Mouse (Mus musculus) layer of hippocampus, adult 9-10 months (tissue): ENCODE results near the gene Slc12a8.

Source experiments
- DNase-seq: peaks from one replicate; pipeline ENCODE4 v3.0.0; 2022; ENCODE audit warnings: low spot score

The Slc12a8 gene

DNA sequence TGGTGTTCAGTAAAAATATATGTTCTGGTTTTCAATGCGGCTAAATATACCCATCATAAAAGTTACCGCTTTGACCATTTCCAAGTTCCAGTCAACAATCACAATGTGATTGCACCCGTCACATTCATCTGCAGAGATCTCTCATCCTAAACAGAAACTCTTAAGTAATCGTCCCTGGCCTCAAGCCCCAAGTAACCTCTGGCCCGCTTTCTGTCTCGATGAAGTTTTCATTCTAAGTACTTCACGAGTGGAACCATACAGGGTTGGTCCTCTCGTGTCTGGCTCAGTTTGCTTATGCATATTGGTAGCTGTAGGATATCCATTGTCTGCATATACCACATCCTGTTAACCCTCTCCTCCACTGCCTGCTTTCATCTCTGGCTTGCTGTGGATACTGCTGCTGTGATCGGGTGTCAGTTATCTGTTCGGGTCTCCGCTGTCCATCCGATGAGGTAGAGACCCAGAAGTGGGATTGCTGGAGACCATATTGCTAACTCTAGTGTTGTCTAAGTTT, 181.2 kb downstream of the Slc12a8 start:
- DNase-seq, result no peak

DNA sequence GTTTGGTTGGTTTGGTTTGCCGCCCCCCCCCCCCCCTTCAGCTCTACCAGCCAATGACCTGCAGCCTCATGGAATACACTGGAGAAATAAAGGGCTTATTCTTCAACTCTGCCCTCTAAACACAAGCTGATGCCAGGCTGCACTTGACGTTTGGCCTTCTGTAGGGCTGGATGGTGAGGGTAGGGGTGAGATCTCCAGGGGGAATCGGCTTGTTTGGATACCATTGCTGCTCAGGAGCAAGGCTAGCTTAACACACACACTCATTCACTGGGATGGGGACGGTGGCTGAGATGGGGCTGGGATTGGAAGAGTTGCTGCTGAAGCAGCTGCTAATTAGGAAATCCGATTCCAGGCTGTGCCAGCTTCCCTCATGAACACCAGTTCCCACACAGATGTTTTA, 183.5 kb downstream of the Slc12a8 start:
- DNase-seq, result no peak

GRCm38 (mm10) chr16:33701872-33702271, 184.7 kb downstream of the Slc12a8 start:
- no peak for DNase-seq

GRCm38 (mm10) chr16:33704289-33704688, 187.2 kb downstream of the Slc12a8 start:
- DNase-seq, result no peak

DNA sequence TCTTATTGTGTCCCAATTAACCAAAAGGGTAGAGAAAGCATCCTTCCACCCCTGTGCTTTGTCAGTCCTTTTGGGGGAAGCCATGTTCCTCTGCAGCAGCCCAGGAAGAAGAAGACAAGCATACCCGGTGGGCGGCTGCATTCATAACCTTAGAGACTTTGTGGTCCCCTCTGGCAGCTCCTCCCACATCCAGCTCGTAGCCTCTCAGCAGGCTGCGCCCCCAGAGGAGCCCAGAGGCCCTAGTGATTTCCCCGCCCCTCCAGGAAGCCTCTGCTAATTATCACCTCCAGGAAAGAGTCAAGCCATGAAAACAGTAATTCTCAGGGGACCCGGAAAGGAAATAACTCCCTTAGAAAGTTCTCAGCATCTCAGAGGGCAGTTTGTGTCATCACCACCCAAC, 188.1 kb downstream of the Slc12a8 start:
- DNase-seq, result no peak

DNA sequence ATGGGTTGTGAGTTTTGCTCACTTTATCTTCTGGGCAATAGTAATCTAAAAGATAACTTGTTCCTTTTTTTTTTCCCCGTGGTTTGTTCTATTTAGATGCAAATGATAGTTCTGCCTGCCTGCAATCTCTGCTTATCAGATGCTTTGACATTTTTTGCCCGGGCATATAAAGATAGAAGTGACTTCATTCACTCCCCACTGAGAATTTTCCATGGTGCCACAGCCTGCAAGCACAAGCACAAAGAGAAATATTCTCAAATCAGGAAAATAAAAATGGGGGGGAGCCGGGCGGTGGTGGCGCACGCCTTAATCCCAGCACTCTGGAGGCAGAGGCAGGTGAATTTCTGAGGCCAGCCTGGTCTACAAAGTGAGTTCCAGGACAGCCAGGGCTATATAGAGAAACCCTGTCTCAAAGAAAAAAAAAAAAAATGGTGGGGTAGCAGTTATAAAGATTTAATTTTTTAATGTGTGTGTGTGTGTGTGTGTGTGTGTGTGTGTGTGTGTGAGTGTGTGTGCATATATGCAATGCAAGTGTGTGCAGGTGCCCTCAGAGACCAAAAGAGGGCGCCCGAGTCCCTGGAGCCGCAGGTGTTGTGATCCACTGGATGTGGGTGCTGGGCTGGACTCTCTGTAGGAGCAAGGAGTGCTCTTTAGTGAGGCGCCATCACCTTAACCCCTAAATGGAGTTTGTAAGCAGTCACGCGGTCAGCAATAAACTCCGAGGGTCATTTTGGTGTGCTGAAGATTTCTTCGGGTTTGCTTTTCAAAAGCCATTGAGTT, 189.2 kb downstream of the Slc12a8 start:
- DNase-seq, result no peak

GRCm38 (mm10) chr16:33708031-33708430, 190.9 kb downstream of the Slc12a8 start:
- no peak for DNase-seq

DNA sequence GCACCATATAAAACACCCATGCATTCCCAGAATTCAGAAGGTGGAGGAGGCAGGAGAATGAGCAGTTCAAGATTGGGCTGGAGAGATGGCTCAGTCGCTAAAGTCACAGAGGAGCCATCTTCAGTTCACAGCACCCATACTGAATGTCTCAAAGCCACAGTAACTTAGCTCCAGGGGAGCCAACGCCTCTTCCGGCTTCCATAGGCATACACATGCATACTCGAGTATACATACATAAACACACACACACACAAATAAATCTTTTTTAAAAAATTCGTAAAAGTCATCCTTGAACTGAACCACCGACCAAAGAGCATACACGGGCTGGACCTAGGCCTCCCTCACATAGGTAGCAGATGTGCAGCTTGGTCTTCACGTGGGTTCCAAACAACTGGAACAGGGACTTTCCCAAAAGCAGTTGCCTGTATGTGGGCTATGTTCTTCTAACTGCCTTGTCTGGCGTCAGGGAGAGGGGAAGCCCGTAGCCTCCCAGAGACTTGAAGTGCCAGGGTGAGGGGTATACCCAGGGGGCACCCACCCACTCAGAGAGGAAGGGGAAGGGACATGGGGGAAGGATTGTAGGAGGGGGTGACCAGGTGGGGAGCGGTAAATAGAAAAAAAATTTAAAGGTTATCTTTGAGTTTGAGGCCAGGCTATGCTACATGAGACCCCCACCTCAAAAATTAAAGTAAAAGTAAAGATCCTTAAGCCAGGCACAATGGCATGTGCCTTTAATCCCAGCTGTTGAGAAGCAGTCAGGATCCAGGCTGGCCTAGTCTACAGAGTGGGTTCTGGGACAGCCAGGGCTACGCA, 191.7 kb downstream of the Slc12a8 start:
- DNase-seq, result no peak
